Mouse (Mus musculus) c-Kit-positive CD71-positive TER-119-positive erythroid progenitor cells, embryonic 14.5 days (primary cell): ENCODE measurements around the gene Ndufv3.

Experiments used
- DNase-seq: peaks from one replicate; pipeline ENCODE4 v3.0.0-alpha.2; 2013; ENCODE audit warnings: low spot score

Gene Ndufv3

DNA sequence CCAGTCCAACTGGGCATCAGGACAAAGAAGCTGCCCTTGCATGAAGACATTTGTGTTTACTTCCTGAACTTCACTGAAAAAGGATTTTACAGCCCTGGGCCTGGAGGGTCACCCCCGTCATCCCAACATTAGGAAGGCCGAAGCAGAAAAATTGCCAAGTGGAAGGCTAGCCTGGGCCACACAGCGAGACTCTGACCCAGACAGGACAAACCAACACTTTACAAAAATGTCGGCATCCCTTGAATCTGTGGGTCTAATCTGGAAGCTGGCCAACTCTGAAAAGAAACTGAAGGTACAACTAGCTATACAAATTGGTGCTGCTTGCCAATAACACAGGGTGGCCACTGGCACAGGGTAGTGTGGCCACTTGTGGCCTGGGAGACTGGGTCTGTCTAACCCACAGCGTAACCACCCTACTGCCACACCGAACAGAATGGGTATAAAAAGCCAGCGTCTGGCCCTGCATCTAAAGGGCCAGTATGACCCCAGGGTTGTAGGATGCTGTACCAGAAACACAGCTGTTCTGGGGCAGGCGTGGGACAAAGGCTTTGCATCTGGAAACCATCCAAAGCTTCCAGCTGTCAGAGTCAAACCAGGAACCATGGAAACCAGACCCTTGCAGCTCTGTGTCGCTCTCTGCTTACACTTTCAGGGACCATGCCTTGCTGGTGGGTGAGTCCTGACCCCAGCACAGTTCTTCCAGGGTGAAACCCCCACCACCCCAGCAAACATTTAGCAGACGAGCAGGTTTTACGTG is 37.4 kb downstream of the Ndufv3 start:
- no peak for DNase-seq

DNA sequence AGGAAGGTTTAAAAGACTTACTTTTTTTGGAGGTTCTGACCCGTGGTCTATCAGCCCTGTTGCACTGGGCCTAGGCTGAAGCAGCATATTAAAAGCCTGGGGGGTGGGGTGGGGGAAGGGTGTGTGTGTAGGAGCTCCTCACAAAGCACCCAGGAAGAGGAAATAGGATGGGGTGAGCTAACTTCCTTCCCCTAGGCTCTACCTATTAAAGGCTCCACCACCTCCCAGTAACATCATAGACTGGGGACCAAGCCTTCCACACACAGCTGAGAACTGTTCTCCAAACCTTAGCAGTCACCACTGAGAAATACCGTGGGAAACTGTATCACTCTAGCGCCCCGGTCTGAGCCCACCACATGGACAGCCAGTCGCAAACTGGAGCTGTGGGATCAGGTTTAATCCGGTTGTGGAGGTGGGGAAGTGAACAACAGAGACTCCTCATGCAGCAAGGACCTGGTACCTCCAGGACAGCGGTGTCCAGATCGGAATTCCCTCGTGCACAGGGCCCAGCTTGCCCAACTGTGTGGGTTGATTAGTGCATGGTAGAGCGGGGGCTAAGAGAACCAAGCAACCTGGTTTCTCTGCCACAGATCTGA is 38.1 kb downstream of the Ndufv3 start:
- DNase-seq, result no peak

- DNase-seq, result no peak
These were observed 39.3 kb downstream of the Ndufv3 start for GRCm38 (mm10) chr17:31559021-31559789.

- no peak for DNase-seq
These were observed 43.7 kb downstream of the Ndufv3 start for GRCm38 (mm10) chr17:31563632-31564014.

DNA sequence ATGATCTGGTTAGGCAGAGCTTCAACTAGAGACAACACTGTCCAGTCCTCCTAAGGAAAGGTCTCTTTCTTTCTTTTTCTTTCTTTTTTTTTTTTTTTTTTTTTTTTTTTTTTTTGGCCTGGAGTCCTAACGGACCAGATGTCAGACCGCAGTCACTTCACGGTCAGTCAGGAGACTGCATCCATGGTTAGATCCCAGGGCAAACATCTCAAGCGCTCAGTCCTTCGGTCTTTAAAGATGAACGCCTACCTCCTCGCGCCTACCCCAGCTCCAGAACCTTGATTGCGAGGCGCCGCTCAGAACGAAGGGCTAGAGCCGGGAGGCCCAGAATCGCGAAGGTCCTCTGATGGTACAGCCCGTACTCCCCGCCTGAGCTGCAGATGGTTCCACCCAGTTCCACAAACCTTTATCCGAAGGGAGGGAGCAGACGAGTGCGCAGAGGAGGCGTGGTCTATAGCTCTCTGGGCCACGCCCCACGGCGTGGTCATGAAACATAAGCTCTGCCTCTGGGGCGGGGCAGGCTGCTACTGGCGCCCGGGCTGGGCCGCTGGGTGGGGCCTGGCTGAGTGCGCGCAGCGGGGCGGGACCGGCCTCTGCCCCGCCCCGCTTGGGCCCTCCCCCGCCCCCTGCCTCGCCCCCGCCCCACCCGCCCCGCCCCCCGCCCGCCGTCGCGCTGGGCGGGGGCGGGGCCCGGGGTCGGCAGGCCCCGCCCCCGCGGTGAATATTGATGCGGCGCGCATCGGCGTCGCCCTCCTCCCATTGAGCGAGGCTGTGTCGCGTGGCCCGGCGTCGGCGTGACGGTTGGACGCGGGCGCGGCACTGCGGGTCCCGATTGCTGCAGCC is 44.3 kb downstream of the Ndufv3 start, which contains the start of gene Pknox1:
Gene Pknox1, plus strand, starts transcription at position 720 of the 843 bp plus-strand sequence.
- DNase-seq, result peak; percentile 100

DNA sequence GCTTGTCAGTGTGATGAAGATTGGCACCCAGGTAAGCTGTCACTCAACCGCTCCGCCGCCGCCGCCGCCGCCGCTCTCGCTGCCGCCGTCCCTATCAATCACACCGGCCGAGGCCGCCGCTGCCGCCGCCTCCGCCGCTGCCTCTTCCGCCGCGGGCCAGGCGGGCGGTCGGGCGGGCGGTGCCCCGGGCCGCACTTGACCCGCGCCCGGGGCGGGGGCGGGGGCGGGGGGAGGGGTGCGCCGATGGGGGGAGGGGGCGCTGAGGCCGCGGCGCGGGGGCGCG is 44.9 kb downstream of the Ndufv3 start:
- no peak for DNase-seq

DNA sequence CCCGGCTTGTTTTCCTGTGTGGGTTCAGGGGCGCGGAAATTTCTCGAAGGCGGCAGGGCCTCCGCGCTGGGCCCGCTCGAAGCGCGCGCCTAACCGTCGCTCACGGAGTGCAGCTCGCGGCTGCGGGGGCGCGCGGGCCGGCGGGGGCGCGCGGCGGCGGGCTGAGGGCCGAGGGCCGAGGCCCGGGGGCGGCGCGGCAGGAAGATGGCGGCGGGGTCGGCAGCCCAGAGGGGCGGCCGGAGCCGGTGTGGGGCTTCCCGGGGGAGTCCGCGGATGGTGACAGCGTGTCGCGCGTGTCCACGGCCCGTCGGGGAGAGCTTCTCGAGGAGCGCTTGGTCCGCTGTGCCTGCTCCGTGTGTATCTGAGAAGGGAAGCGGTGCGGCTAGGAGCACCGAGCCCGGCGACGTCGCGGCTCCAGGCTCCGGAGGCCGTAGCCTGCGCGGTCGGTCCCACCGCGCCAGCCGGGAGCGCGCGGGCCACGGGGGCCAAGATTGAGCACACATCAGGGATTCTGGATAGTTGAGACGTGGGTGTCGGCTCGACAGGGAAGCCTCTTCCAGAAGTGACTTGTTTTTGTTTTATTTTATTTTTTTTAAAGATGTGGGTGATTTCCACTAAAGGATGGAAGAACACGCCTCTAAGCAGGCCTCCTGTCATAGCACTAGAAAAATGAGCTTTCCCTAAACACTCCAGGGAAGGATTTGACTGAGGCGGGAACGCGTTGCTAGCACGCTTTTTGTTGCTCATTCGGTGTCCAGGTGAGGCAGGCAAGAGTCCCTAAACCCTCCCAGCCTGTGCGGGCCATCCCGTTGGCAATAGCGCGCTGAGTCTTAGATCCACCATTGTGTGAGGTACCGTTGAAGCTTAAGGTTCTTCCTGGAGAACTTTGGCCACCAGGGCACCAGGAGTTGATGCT is 45.5 kb downstream of the Ndufv3 start:
- peak; percentile 40 for DNase-seq

GRCm38 (mm10) chr17:31566276-31566675 is 46.4 kb downstream of the Ndufv3 start:
- DNase-seq, result no peak

- no peak for DNase-seq
These were observed 49.8 kb downstream of the Ndufv3 start for GRCm38 (mm10) chr17:31569756-31570155.

- DNase-seq, result peak; percentile 64
These were observed 50.5 kb downstream of the Ndufv3 start for GRCm38 (mm10) chr17:31570321-31570925.

DNA sequence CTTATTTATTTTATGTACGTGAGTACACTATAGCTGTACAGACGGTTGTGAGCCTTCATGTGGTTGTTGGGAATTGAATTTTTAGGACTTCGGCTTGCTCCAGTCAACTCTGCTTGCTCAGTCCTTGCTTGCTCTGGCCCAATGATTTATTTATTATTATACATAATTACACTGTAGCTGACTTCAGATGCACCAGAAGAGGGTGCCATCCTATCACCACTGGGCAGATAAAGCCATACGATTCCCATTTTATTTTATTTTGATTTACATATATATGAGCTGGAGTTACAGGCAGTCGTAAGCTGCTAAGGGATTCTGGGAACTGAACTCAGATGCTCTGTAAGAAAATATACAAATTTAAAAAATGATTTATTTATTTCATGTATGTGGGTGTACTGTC is 51.8 kb downstream of the Ndufv3 start:
- no peak for DNase-seq

GRCm38 (mm10) chr17:31574662-31575061 is 54.7 kb downstream of the Ndufv3 start:
- DNase-seq, result no peak

DNA sequence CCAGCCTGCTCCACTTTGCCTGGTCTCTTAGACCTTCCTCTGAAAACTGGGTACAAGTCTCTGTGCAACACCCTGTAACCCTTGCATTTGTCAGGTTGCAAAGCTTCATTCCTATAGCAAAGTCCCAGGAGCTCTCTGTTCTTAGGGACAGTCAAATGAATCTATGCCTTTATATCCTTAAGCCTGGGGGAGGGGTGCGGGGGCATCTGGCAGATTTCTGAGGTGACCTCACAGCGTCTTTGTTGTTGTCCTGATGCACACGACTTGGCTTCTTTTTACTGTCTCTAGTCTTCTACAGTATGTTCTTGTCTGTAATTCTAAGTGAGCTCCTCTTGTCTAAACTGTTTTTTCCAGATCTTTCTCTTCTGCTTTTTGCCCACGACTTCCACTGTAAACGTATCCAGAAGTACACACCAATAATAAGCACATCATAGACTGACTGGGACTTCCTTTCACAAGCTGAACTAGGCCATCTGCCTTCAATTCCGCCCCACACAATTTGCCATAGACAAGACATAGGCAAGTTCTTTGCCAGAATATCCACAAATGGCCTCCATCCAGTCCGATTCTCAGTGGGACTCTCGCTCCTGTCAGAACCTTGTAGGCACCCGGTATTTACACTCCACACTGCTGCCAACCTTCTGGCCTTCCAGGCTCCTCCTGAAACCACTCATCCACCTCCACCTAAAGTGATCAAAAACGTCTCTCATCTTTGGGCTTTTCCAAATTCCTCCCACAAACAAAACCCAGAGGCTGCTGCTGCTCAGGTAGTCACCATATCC is 56.7 kb downstream of the Ndufv3 start:
- no peak for DNase-seq

DNA sequence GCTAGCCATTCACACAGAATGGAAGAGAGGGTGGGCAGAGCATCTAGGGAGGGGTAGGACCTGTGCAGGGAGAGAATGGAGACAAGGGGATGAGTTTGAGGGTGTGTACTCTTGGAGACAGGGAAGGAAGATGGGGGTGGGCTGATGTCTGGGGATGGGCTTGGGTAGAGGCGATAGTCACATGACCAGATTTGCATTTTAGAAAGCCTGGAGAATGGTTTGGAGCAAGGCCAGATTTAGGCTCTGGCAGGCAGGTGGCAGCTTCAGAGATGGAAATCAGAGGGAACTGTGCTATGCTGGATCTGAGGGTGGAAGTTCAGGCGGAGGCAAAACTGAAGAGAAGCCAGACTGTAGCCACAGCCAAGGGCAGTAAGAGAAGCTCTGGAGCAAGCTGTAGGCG is 60.4 kb downstream of the Ndufv3 start:
- DNase-seq, result no peak
